Mouse (Mus musculus) spleen, adult 2 months (tissue): Measurements from ENCODE around the gene Clec16a. TPM values are rescaled to one million over a fixed set of nuclear protein-coding genes. Genes with fewer than 3 reads are reported as not detected.

Source experiments
- DNase-seq, 2 experiments: peaks; one replicate each; pipeline versions ENCODE4 v3.0.0 to v3.0.0-alpha.2; 2012 to 2021; ENCODE audit warnings: low spot score in 2 of 2, low read depth in 1 of 2
- H3K27ac ChIP-seq: fragments of 200-500 bp; 2 replicates; pipeline ENCODE4 v1.5.1; 2012; ENCODE audit warnings: low read length, inconsistent platforms; ENCODE audit not compliant: insufficient read depth
- H3K27me3 ChIP-seq: fragments of 200-500 bp; 2 replicates; pipeline ENCODE4 v1.6.1; 2012; ENCODE audit warnings: mild to moderate bottlenecking, moderate library complexity, low read length, inconsistent platforms; ENCODE audit not compliant: control insufficient read depth, insufficient read depth
- H3K36me3 ChIP-seq: fragments of 200-500 bp; 2 replicates; pipeline ENCODE4 v1.6.1; 2012; ENCODE audit warnings: mild to moderate bottlenecking, low read length, inconsistent platforms; ENCODE audit not compliant: control insufficient read depth, insufficient read depth
- H3K4me1 ChIP-seq: fragments of 200-500 bp; 2 replicates; pipeline ENCODE4 v1.6.1; 2011; ENCODE audit warnings: inconsistent platforms; ENCODE audit not compliant: control insufficient read depth, insufficient read depth, insufficient read length
- H3K4me3 ChIP-seq: fragments of 200-500 bp; 2 replicates; pipeline ENCODE4 v1.5.1; 2011; ENCODE audit warnings: mild to moderate bottlenecking, inconsistent platforms; ENCODE audit not compliant: insufficient read depth, insufficient read length; ENCODE audit errors: extremely low read depth
- CTCF ChIP-seq: fragments of 200-500 bp; IDR thresholded peaks from 2 replicates; pipeline ENCODE4 v1.5.1; 2011; ENCODE audit warnings: mild to moderate bottlenecking, inconsistent platforms; ENCODE audit not compliant: insufficient read depth, insufficient read length, insufficient replicate concordance; ENCODE audit errors: extremely low read depth
- POLR2A ChIP-seq: fragments of 200-500 bp; IDR thresholded peaks from 2 replicates; pipeline ENCODE4 v1.6.1; 2011; ENCODE audit warnings: low read depth, low read length, inconsistent platforms
- WGBS: fragments of 180-500 bp; shearing (Covaris S2); methylation state at CpG from one replicate; pipeline ENCODE4 v1.1.7; 2018; 5-methylcytosine and 5-hydroxymethylcytosine counted together
- polyA plus RNA-seq: library from polyadenylated mRNA; depleted of rRNA; stranded (reverse); fragments of >200 nt; gene quantifications from 2 replicates; pipeline ENCODE4 v1.2.3, GENCODE M21; 2012

The Clec16a gene
- polyA plus RNA-seq, 1 experiment, result 8.2 TPM

DNA sequence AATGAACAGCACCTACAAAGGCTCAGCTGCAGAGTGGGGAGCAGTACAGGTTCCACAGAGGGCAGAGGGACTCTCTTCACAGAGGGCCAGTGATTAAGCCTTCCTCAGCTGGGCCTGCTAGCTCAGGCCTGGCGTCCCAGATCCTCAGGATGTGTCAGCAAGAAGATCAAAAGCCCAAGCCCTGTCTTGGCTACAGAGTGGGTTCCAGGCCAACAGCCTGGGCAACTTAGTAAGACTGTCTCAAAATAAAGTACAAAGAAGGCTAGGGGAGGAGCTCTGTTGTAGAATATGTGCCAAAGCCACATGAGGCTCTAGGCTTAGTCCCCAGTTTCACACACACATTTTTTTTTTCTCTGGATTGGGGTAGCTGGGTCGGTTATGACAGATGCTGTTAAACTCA, 29.8 kb downstream of the Clec16a start:
- Histone ChIP-seq H3K27me3 (no peaks in the 10 kb centered on the region), H3K4me1 (no peaks in the 10 kb centered on the region), H3K4me3 (no peak overlapping the region), H3K36me3 (peaks cover 14% of the 10 kb centered on the region), H3K27ac (no peak overlapping the region)
- no peak for DNase-seq
- WGBS, result 64% methylated on average over 2 of the region's 2 CpGs
- TF ChIP-seq POLR2A (no peak), CTCF (no peak)

DNA sequence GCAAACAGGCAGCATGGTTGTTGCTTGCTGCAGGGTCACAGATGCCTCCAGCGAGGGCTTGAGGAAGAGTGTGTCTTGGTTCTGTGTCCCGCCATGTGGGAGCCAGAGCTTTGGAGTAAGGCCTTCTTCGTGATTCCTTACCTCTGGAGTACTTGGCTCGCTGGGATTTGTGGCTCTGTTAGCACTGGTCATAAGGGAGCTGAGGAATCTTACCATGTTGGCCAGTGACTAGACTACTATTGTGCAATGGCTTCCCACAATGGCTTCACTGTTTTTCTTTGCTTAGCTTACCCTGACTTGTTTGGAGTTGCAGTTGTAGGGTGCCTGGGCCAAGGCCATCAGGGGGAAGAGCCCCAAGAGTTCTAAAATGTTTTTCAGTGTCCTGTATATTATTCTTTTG, 30.8 kb downstream of the Clec16a start:
- WGBS, result 89% methylated on average over 4 of the region's 4 CpGs
- no peak overlapping the region for H3K4me3 ChIP-seq
- DNase-seq, result no peak
- peaks cover 19% of the 10 kb centered on the region for H3K36me3 ChIP-seq
- no peaks in the 10 kb centered on the region for H3K4me1 ChIP-seq
- no peak overlapping the region for H3K27ac ChIP-seq
- no peaks in the 10 kb centered on the region for H3K27me3 ChIP-seq
- TF ChIP-seq POLR2A, result no peak
- no peak for TF ChIP-seq CTCF

DNA sequence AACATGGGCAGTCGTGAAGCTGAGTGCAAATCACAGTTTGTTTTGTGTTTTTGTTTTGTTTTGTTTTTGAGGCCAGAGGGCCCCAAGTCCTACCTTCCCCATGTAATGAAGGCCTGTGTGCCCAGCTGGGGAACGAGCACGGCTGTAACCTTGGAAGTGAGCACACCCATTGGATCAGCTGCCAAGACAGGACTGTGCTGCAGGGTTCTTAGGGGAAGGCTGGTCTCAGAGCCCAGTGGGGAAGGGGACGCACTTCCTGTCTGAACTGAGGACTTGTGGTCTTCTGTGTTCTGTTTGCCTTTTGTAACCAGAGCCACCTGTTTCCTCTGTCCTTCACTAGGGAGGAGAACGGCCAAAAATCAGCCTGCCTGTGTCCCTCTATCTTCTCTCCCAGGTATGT, 32.4 kb downstream of the Clec16a start:
- no peaks in the 10 kb centered on the region for H3K4me1 ChIP-seq
- no peaks in the 10 kb centered on the region for H3K27me3 ChIP-seq
- 37% methylated on average over 5 of the region's 5 CpGs for WGBS

DNA sequence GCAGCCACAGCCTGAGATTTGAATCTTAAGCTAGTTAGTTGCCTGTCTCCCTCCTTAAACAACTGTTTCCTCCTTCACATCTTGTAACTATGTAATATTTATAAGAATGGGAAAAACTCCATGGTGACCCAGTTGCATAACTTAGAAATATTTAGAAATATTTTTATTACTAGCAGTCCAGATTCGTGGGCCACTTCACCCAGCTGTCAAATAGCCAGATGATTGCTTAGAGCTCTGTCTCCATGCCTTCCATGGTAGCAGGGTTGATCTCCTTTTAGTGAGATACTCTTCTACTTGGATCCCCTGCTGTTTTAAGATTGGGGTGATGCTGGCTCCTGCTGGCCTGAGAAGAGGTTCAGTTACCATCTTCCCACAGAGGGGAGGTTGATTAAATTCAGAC, 33.2 kb downstream of the Clec16a start:
- no peak for DNase-seq
- 67% methylated on average over 1 of the region's 1 CpGs for WGBS
- TF ChIP-seq POLR2A (no peak), CTCF (no peak)
- no peaks in the 10 kb centered on the region for H3K4me1 ChIP-seq
- H3K27ac ChIP-seq, result no peak overlapping the region
- no peak overlapping the region for H3K4me3 ChIP-seq
- H3K36me3 ChIP-seq, result peaks cover 17% of the 10 kb centered on the region
- no peaks in the 10 kb centered on the region for H3K27me3 ChIP-seq

More for the DNA sequence above, 32.4 kb downstream of the Clec16a start:
- peaks cover 19% of the 10 kb centered on the region for H3K36me3 ChIP-seq
- TF ChIP-seq POLR2A, result no peak
- TF ChIP-seq CTCF, result no peak
- no peak for DNase-seq
- H3K4me3 ChIP-seq, result no peak overlapping the region
- no peak overlapping the region for H3K27ac ChIP-seq

- H3K4me1 ChIP-seq, result no peaks in the 10 kb centered on the region
Measured at GRCm38 (mm10) chr16:10581234-10581898, 36.2 kb downstream of the Clec16a start.

DNA sequence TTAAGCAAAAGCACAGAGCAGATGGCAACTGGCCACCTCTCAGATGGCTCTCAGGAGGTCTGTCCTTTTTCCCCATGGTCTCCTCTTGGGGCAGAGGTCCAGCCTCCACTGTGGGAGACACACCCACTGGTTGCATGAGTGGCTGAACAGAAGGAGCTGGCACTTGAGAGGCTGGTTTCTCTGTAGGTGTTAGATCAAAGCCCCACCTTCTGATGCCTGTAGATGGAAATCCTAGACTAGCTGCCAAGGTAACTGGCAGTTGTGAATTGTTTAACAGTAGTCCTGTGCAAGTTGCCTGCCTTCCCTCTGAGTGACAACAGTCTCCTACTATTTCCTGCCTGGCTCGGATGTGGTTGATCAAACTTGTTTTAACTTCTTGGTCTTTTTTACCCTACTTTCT, 40.0 kb downstream of the Clec16a start:
- peak overlapping the region; percentile 25; the same call in 1 of the 2 replicates for H3K27ac ChIP-seq
- 23% methylated on average over 1 of the region's 1 CpGs for WGBS
- H3K4me1 ChIP-seq, result no peaks in the 10 kb centered on the region
- no peak for DNase-seq
- H3K4me3 ChIP-seq, result no peak overlapping the region
- H3K36me3 ChIP-seq, result peaks cover 14% of the 10 kb centered on the region
- TF ChIP-seq POLR2A, result no peak
- TF ChIP-seq CTCF, result no peak
- H3K27me3 ChIP-seq, result no peaks in the 10 kb centered on the region

More at GRCm38 (mm10) chr16:10581234-10581898, 36.2 kb downstream of the Clec16a start:
- Histone ChIP-seq H3K4me3 (no peak overlapping the region), H3K27me3 (no peaks in the 10 kb centered on the region), H3K27ac (no peak overlapping the region), H3K36me3 (peaks cover 15% of the 10 kb centered on the region)
- DNase-seq, result no peak
- WGBS, result 72% methylated on average over 2 of the region's 2 CpGs
- TF ChIP-seq CTCF (no peak), POLR2A (no peak)

GRCm38 (mm10) chr16:10586546-10586945, 41.4 kb downstream of the Clec16a start:
- 70% methylated on average over 3 of the region's 3 CpGs for WGBS
- no peaks in the 10 kb centered on the region for H3K4me1 ChIP-seq
- no peak overlapping the region for H3K27ac ChIP-seq
- no peak overlapping the region for H3K4me3 ChIP-seq
- no peak for DNase-seq
- TF ChIP-seq POLR2A, result no peak
- TF ChIP-seq CTCF, result no peak
- H3K36me3 ChIP-seq, result peaks cover 7% of the 10 kb centered on the region; the same call in 1 of the 2 replicates
- no peaks in the 10 kb centered on the region for H3K27me3 ChIP-seq
